Mouse (Mus musculus) heart, adult 2 months (tissue): ENCODE measurements around the gene Gk5. TPM values are rescaled to one million over a fixed set of nuclear protein-coding genes. Genes with fewer than 3 reads are reported as not detected.

Experiments used
- DNase-seq, 2 experiments: peaks; one replicate each; pipeline ENCODE4 v3.0.0; 2021
- H3K27ac ChIP-seq: fragments of 200-600 bp; 2 replicates; pipeline ENCODE4 v1.8.1; 2022
- H3K27me3 ChIP-seq: fragments of 200-500 bp; 2 replicates; pipeline ENCODE4 v1.6.1; 2012; ENCODE audit warnings: mild to moderate bottlenecking, low read length, inconsistent platforms, mixed read lengths; ENCODE audit not compliant: control insufficient read depth, insufficient read depth
- H3K36me3 ChIP-seq: fragments of 200-500 bp; 2 replicates; pipeline ENCODE4 v1.6.1; 2012; ENCODE audit warnings: low read length, inconsistent platforms; ENCODE audit not compliant: control insufficient read depth, insufficient read depth
- H3K4me1 ChIP-seq: fragments of 200-500 bp; 2 replicates; pipeline ENCODE4 v1.6.1; 2011; ENCODE audit warnings: low read length; ENCODE audit not compliant: control insufficient read depth, insufficient read depth
- H3K4me3 ChIP-seq: fragments of 200-600 bp; 2 replicates; pipeline ENCODE4 v1.8.1; 2022
- H3K79me2 ChIP-seq: fragments of 200-500 bp; replicated peaks from 2 replicates; pipeline ENCODE4 v1.6.1; 2012; ENCODE audit warnings: mild to moderate bottlenecking, inconsistent platforms, low read length, moderate library complexity, mixed read lengths; ENCODE audit not compliant: control insufficient read depth, insufficient read depth
- H3K9ac ChIP-seq: fragments of 200-500 bp; 2 replicates; pipeline ENCODE4 v1.6.1; 2012; ENCODE audit warnings: low read depth, mild to moderate bottlenecking, control low read depth, inconsistent platforms, low read length, mixed read lengths
- CTCF ChIP-seq: fragments of 200-600 bp; IDR thresholded peaks from 2 replicates; pipeline ENCODE4 v1.8.1; 2022; ENCODE audit warnings: antibody characterized with exemption, mild to moderate bottlenecking, moderate library complexity
- EP300 ChIP-seq: fragments of 200-500 bp; IDR thresholded peaks from 2 replicates; pipeline ENCODE4 v1.6.1; 2011; ENCODE audit warnings: low read depth, low read length, control low read depth; ENCODE audit not compliant: insufficient read depth
- POLR2A ChIP-seq: fragments of 200-500 bp; IDR thresholded peaks from 2 replicates; pipeline ENCODE4 v1.6.1; 2011; ENCODE audit warnings: mild to moderate bottlenecking, low read depth, low read length, control low read depth; ENCODE audit not compliant: insufficient read depth
- WGBS: fragments of 180-500 bp; shearing (Covaris S2); methylation state at CpG from one replicate; pipeline ENCODE4 v1.1.7; 2018; 5-methylcytosine and 5-hydroxymethylcytosine counted together
- intact Hi-C: fragments of 180-260 bp; cut with DNase I; formaldehyde crosslinking; loops from one replicate; pipeline ENCODE4 v1.15.1; 2025
- polyA plus RNA-seq: library from polyadenylated mRNA; depleted of rRNA; stranded (reverse); fragments of >200 nt; gene quantifications from 2 replicates; pipeline ENCODE4 v1.2.3, GENCODE M21; 2012
- total RNA-seq, 2 experiments: library from RNA; stranded (reverse); gene quantifications; 2 replicates each; pipeline ENCODE4 v1.2.3; 2021

Gk5 gene
- total and polyA plus RNA-seq, 3 experiments = 2.0 to 3.1 (median 2.7) TPM

DNA sequence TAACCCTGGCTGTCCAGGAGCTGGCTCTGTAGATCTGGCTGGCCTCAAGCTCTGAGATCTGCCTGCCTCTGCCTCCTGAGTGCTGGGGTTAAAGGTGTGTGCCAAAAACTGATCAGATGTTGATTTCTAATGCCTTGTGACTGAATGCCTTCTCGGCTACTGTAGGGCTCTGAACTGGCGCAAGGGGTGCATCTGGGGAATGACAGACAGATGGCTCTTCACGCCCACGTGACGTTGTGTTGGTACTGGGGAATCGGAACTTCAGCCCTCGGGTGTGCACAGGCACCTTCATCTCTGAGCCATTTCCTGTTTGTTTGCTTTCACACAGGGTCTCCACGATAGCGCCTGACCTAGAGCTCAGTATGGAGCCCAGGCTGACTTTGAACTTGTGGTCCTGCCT is 19.8 kb downstream of the Gk5 start:
- H3K4me3 ChIP-seq = no peak overlapping the region
- intact Hi-C loops = no loop called here
- TF ChIP-seq EP300 (no peak), POLR2A (no peak), CTCF (no peak)
- H3K27me3 ChIP-seq = no peaks in the 10 kb centered on the region
- H3K27ac ChIP-seq = no peak overlapping the region
- 85% methylated on average over 9 of the region's 9 CpGs for WGBS
- H3K36me3 ChIP-seq = peaks cover 5% of the 10 kb centered on the region
- peaks cover 10% of the 10 kb centered on the region for H3K4me1 ChIP-seq
- no peaks in the 10 kb centered on the region for H3K79me2 ChIP-seq
- no peak overlapping the region for H3K9ac ChIP-seq
- DNase-seq = no peak

- peaks cover 6% of the 10 kb centered on the region for H3K4me1 ChIP-seq
- H3K27ac ChIP-seq = no peak overlapping the region
- no peaks in the 10 kb centered on the region; the same call in 1 of the 2 replicates for H3K36me3 ChIP-seq
- TF ChIP-seq POLR2A (no peak), CTCF (no peak), EP300 (no peak)
- no peak for DNase-seq
- no peaks in the 10 kb centered on the region for H3K27me3 ChIP-seq
- H3K9ac ChIP-seq = no peak overlapping the region
- WGBS = 63% methylated on average over 5 of the region's 5 CpGs
- no peak overlapping the region for H3K4me3 ChIP-seq
- intact Hi-C loops = no loop called here
- no peaks in the 10 kb centered on the region for H3K79me2 ChIP-seq
Observed at GRCm38 (mm10) chr9:96139876-96140275, 20.7 kb downstream of the Gk5 start.

GRCm38 (mm10) chr9:96140931-96141330 is 21.8 kb downstream of the Gk5 start:
- intact Hi-C loops = no loop called here
- H3K27ac ChIP-seq = no peak overlapping the region
- WGBS = 69% methylated on average over 7 of the region's 7 CpGs
- H3K79me2 ChIP-seq = no peaks in the 10 kb centered on the region
- peak in 1 of 2 experiments; percentile 26 for DNase-seq
- H3K27me3 ChIP-seq = no peaks in the 10 kb centered on the region
- H3K4me3 ChIP-seq = no peak overlapping the region
- no peaks in the 10 kb centered on the region for H3K4me1 ChIP-seq
- H3K9ac ChIP-seq = no peak overlapping the region
- TF ChIP-seq EP300 (no peak), POLR2A (no peak), CTCF (no peak)
- no peaks in the 10 kb centered on the region; the same call in 1 of the 2 replicates for H3K36me3 ChIP-seq

DNA sequence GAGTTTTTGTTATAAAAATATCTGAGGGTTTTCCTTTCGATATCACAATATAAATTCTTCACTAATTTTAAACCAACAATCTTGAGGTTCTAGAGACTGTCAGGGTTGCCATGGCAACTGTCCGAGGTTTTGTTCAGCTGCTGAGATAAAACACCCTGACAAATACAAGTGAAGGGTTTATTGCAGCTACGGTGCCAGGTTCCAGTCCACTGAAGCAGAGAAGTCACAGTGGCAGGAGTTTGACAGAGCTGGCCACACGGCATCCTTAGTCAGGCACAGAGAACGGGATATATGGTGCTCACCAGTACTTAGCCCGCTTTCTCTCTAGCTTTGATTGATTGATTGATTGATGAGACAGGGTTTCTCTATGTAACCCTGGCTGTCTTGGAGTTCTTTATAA is 23.3 kb downstream of the Gk5 start:
- Histone ChIP-seq H3K79me2 (no peaks in the 10 kb centered on the region), H3K9ac (no peak overlapping the region), H3K27ac (no peak overlapping the region), H3K27me3 (no peaks in the 10 kb centered on the region), H3K4me1 (no peaks in the 10 kb centered on the region), H3K36me3 (no peaks in the 10 kb centered on the region; the same call in 1 of the 2 replicates), H3K4me3 (no peak overlapping the region)
- DNase-seq = no peak
- 88% methylated on average over 6 of the region's 6 CpGs for WGBS
- no peak for TF ChIP-seq CTCF
- TF ChIP-seq EP300 = no peak
- no peak for TF ChIP-seq POLR2A
- intact Hi-C loops = no loop called here

DNA sequence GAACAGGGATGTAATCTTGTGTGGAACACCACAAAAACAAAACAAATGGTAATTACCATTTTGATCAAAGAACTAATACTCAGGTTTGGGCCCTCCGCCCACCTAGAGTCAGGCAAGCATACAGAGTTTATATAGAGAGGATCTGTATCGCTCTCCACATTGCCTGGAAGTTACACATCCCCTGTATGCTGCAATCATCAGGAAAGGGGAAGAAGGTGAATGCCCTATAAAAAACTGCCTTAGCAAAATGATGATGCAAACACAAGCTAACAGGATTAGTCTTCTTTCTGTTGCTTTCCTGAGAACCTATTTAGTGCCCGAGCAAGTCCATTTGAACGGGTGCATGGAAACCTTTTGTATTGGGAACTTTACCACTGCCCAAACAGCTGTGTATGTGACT is 24.5 kb downstream of the Gk5 start:
- 96% methylated on average over 4 of the region's 4 CpGs for WGBS
- Histone ChIP-seq H3K79me2 (no peaks in the 10 kb centered on the region), H3K27me3 (no peaks in the 10 kb centered on the region), H3K27ac (no peak overlapping the region), H3K36me3 (no peaks in the 10 kb centered on the region; the same call in 1 of the 2 replicates), H3K4me1 (no peaks in the 10 kb centered on the region), H3K9ac (no peak overlapping the region), H3K4me3 (no peak overlapping the region)
- TF ChIP-seq EP300 = no peak
- no peak for TF ChIP-seq CTCF
- no peak for TF ChIP-seq POLR2A
- intact Hi-C loops = no loop called here
- DNase-seq = no peak

GRCm38 (mm10) chr9:96144883-96145282 is 25.7 kb downstream of the Gk5 start:
- intact Hi-C loops = no loop called here
- no peak for TF ChIP-seq EP300
- no peak for TF ChIP-seq POLR2A
- TF ChIP-seq CTCF = no peak

DNA sequence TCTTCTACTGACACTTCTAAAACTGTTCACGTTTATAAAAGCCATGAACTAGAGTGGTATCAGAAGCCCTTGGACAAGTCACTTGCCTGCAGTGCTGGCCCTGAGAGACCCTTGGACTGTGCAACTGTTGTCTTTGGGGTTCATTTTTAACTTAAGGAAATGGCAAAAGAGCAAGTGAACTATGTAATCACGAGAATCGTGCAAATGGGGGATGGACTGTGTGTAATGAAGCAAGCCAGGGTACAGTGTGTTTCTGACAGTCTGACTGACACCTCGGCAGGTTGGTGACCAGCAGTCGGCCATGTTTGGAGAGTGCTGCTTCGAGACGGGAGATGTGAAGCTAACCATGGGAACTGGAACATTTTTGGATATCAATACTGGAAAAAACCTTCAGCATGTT is 33.6 kb downstream of the Gk5 start:
- no peaks in the 10 kb centered on the region for H3K79me2 ChIP-seq
- H3K27me3 ChIP-seq = no peaks in the 10 kb centered on the region
- no peak overlapping the region for H3K9ac ChIP-seq
- H3K27ac ChIP-seq = no peak overlapping the region
- WGBS = 86% methylated on average over 7 of the region's 7 CpGs
- DNase-seq = no peak
- no peaks in the 10 kb centered on the region for H3K36me3 ChIP-seq
- no peak overlapping the region for H3K4me3 ChIP-seq
- intact Hi-C loops = no loop called here
- H3K4me1 ChIP-seq = no peaks in the 10 kb centered on the region
- TF ChIP-seq POLR2A (no peak), EP300 (no peak), CTCF (no peak)

More at GRCm38 (mm10) chr9:96144883-96145282, 25.7 kb downstream of the Gk5 start:
- Histone ChIP-seq H3K4me1 (no peaks in the 10 kb centered on the region), H3K27me3 (no peaks in the 10 kb centered on the region), H3K79me2 (no peaks in the 10 kb centered on the region), H3K4me3 (no peak overlapping the region), H3K27ac (no peak overlapping the region), H3K36me3 (no peaks in the 10 kb centered on the region; the same call in 1 of the 2 replicates), H3K9ac (no peak overlapping the region)
- no peak for DNase-seq
